Mouse (Mus musculus) kidney, postnatal 0 days (tissue): Measurements from ENCODE around the gene Ranbp17. TPM values are rescaled to one million over a fixed set of nuclear protein-coding genes. Genes with fewer than 3 reads are reported as not detected.

Experiments used
- ATAC-seq: fragments of 200-750 bp; cut with Nextera tagmentation; replicated peaks from 2 replicates; pipeline ENCODE4 v1.8.0; 2017; ENCODE audit warnings: low read depth, moderate number of reproducible peaks, moderate TSS enrichment, moderate library complexity; ENCODE audit not compliant: low FRiP score
- DNase-seq: peaks from one replicate; pipeline ENCODE4 v3.0.0-alpha.2; 2016; ENCODE audit warnings: low spot score
- H3K27ac ChIP-seq: fragments of 300-500 bp; sonication (generic); 2 replicates; pipeline ENCODE4 v1.5.1; 2014; ENCODE audit warnings: mild to moderate bottlenecking
- H3K27me3 ChIP-seq: fragments of 300-500 bp; sonication (generic); 2 replicates; pipeline ENCODE4 v1.6.1; 2014; ENCODE audit warnings: low read length, mixed read lengths; ENCODE audit not compliant: insufficient read depth
- H3K36me3 ChIP-seq: fragments of 300-500 bp; sonication (generic); 2 replicates; pipeline ENCODE4 v1.6.1; 2014; ENCODE audit warnings: low read length, mixed read lengths; ENCODE audit not compliant: insufficient read depth
- H3K4me1 ChIP-seq: fragments of 300-500 bp; sonication (generic); replicated peaks from 2 replicates; pipeline ENCODE4 v1.6.1; 2014; ENCODE audit warnings: antibody characterized with exemption, low read length, mixed read lengths; ENCODE audit not compliant: insufficient read depth
- H3K4me2 ChIP-seq: fragments of 300-500 bp; sonication (generic); 2 replicates; pipeline ENCODE4 v1.6.1; 2014; ENCODE audit warnings: mild to moderate bottlenecking, low read length, moderate library complexity, mixed read lengths
- H3K4me3 ChIP-seq: fragments of 300-500 bp; sonication (generic); replicated peaks from 2 replicates; pipeline ENCODE4 v1.5.1; 2014; ENCODE audit warnings: low read depth, low read length
- H3K9ac ChIP-seq: fragments of 300-500 bp; sonication (generic); 2 replicates; pipeline ENCODE4 v1.6.1; 2014; ENCODE audit warnings: low read depth, low read length
- H3K9me3 ChIP-seq: fragments of 300-500 bp; sonication (generic); replicated peaks from 2 replicates; pipeline ENCODE4 v1.6.1; 2016; ENCODE audit warnings: low read length, inconsistent platforms, mixed read lengths
- CTCF ChIP-seq: IDR thresholded peaks from 2 replicates; pipeline ENCODE4 v1.5.1; 2016; ENCODE audit warnings: antibody characterized with exemption, low read depth, mild to moderate bottlenecking, moderate library complexity
- WGBS: fragments of 180-500 bp; shearing (Covaris S2); extraction: QIAGEN DNeasy Blood & Tissue Kit; methylation state at CpG from one replicate; pipeline ENCODE4 v1.1.7; 2014; 5-methylcytosine and 5-hydroxymethylcytosine counted together
- polyA plus RNA-seq: library from polyadenylated mRNA; unstranded; fragments of >200 nt; fragmentation: Nextera tagmentation; extraction: Ambion mirVana; gene quantifications from 2 replicates; pipeline ENCODE4 v1.2.1, GENCODE M21; 2015

Gene Ranbp17
- polyA plus RNA-seq, 1 experiment from 2014 or later: 5.4 TPM

DNA sequence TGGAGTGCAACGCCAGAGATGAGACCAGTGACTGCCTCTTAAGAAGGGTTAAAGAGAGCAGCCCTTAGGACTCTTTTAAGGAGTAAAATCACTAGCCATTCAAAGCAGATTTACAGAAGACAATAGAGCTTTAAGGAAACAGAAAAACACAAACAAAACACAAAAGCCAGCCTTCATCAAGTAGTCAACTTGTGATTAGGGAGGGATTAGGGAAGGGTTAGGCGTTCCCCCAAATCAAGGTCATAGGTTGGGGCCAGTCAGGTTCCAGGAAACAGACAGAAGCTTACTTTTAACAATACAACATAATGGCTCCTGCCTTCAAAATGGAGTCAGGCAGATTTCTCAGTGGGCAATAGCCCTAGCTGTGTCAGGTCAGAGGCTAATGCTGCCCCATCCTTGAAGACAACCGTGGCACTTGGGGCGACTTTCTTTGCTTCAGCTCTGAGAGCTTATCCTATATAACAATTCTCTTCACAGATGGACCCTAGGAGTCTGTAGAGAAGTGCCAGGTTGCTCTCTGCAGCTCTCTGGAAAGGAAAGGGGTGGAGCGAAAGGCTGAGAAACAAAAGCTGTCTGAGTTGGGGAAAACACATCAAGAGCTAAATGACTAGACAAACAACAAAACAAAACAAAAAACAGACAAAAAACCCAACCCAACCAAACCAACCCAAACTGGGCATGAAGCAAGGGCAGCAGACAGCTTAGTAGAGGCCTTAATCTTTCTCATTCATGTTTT, 24.0 kb upstream of the Ranbp17 start:
- 82% methylated on average over 5 of the region's 5 CpGs for WGBS
- Histone ChIP-seq H3K4me3 (no peak overlapping the region), H3K9ac (no peak overlapping the region), H3K4me2 (no peak overlapping the region), H3K36me3 (no peaks in the 10 kb centered on the region), H3K27me3 (no peaks in the 10 kb centered on the region), H3K27ac (no peak overlapping the region), H3K9me3 (no peaks in the 10 kb centered on the region), H3K4me1 (no peaks in the 10 kb centered on the region)
- DNase-seq (no peak), ATAC-seq (no peak)
- no peak for TF ChIP-seq CTCF

DNA sequence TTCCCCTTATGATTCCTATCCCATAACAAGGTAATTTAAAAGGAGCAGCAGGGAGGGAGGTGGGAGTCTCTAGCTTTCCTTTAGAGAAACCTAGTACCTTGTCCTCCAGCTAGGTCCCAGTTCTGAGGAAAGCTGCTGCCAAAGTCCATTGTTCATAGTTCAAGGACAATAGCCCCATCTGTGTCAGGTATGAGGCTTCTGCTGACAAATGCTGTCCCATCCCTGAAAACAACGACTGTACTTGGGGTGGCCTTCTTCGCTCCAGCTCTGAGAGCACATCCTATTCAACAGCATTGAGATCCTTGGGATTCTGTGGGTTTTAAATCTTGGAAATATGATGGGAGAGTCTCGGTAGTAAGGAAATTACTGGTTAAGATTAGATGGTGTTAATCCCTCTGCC, 23.1 kb upstream of the Ranbp17 start:
- TF ChIP-seq CTCF: no peak
- Histone ChIP-seq H3K4me1 (no peaks in the 10 kb centered on the region), H3K4me2 (no peak overlapping the region), H3K9me3 (no peaks in the 10 kb centered on the region), H3K4me3 (no peak overlapping the region), H3K9ac (no peak overlapping the region), H3K27ac (no peak overlapping the region), H3K27me3 (no peaks in the 10 kb centered on the region), H3K36me3 (no peaks in the 10 kb centered on the region)
- ATAC-seq: no peak
- no peak for DNase-seq
- 94% methylated on average over 3 of the region's 3 CpGs for WGBS

DNA sequence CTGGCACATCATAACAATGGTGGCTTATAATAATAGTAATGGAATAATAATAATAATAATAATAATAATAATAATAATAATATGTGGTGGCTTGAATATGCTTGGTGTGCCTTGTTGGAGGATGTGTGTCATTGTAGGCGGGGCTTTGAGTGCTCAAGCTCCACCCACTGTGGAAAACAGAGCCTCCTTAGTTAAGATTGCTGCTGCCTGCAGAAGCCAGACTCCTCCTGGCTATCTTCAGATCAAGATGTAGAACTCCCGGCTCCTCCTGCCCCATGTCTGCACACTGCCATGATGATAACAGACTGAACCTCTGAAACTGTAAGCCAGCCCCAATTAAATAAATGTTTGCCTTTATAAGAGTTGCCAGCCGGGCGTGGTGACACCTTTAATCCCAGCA, 21.0 kb upstream of the Ranbp17 start:
- H3K4me3 ChIP-seq: no peak overlapping the region
- ATAC-seq: no peak
- 90% methylated on average over 4 of the region's 4 CpGs for WGBS

DNA sequence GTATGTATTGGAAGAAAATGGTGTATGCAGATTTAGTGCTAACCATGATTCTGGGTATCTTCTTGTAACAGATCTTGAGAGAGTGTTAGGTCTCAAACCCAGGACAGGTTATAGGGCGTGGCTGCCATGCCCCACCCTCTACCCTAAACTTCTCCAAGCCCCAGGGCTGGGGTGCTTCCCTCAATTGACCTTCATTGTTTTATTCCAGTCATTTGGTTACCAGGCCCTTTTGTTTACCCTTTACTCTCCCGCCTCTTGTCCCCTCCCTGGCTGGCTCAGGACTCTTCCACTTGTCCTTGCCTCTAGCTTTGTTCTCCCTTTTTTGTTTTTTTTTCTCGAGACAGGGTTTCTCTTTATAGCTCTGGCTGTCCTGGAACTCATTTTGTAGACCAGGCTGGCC, 20.0 kb upstream of the Ranbp17 start:
- no peak for ATAC-seq
- H3K4me2 ChIP-seq: no peak overlapping the region

More for the DNA sequence above, 21.0 kb upstream of the Ranbp17 start:
- Histone ChIP-seq H3K4me2 (no peak overlapping the region), H3K27me3 (no peaks in the 10 kb centered on the region), H3K9me3 (no peaks in the 10 kb centered on the region), H3K27ac (no peak overlapping the region), H3K9ac (no peak overlapping the region), H3K4me1 (no peaks in the 10 kb centered on the region), H3K36me3 (no peaks in the 10 kb centered on the region)
- TF ChIP-seq CTCF: no peak
- no peak for DNase-seq

GRCm38 (mm10) chr11:33529576-33529975, 16.0 kb upstream of the Ranbp17 start:
- no peaks in the 10 kb centered on the region for H3K4me1 ChIP-seq
- DNase-seq (peak; percentile 9), ATAC-seq (no peak)
- H3K4me2 ChIP-seq: no peak overlapping the region
- H3K9ac ChIP-seq: no peak overlapping the region
- H3K27ac ChIP-seq: no peak overlapping the region
- no peaks in the 10 kb centered on the region for H3K9me3 ChIP-seq
- 26% methylated on average over 2 of the region's 2 CpGs for WGBS
- H3K36me3 ChIP-seq: no peaks in the 10 kb centered on the region
- TF ChIP-seq CTCF: no peak
- H3K27me3 ChIP-seq: no peaks in the 10 kb centered on the region
- H3K4me3 ChIP-seq: no peak overlapping the region

More for the DNA sequence above, 20.0 kb upstream of the Ranbp17 start:
- Histone ChIP-seq H3K4me1 (no peaks in the 10 kb centered on the region), H3K36me3 (no peaks in the 10 kb centered on the region), H3K4me3 (no peak overlapping the region), H3K27me3 (no peaks in the 10 kb centered on the region), H3K9me3 (no peaks in the 10 kb centered on the region), H3K9ac (no peak overlapping the region), H3K27ac (no peak overlapping the region)
- TF ChIP-seq CTCF: no peak
- 51% methylated on average over 3 of the region's 3 CpGs for WGBS
- DNase-seq: no peak

DNA sequence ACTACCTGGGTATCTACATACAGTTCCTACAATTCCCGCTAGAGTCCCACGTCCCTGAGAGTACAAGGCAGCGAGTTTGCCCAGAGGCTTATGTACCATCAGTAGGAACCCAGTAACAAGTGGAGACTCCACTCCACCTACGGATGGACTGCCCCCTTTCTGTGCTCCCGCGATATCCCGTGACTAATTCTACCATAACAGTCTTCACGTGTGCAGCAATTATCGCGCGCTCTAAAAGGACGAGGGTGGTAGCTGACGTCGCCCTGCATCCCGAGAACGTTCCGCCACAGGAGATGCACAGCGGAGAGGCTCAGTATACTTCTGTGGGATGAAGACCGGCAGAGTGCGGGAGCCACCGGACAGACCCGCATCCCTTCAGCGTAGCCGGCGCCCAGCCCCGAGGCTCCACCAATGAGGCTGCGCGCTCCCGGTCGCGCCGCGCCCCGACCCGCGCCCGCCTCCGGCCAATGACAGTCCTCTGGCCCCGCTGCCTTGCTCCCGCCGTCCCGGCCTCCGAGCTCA, 631 bp downstream of the Ranbp17 start:
- Histone ChIP-seq H3K4me2 (peak overlapping the region; percentile 79), H3K36me3 (no peaks in the 10 kb centered on the region), H3K4me1 (no peaks in the 10 kb centered on the region), H3K9ac (peak overlapping the region; percentile 96), H3K27ac (peak overlapping the region; percentile 85), H3K4me3 (peak overlapping the region; percentile 87), H3K9me3 (no peaks in the 10 kb centered on the region), H3K27me3 (no peaks in the 10 kb centered on the region)
- 1% methylated on average over 26 of the region's 43 CpGs for WGBS
- peak; percentile 43; the same call in 1 of the 2 replicates for TF ChIP-seq CTCF
- peak; percentile 92 for DNase-seq
- peak; percentile 92 for ATAC-seq
